Mouse (Mus musculus) T-cell, adult 2 months (primary cell): ENCODE results near the gene Frmd4b.

Experiments
- DNase-seq: peaks from one replicate; pipeline ENCODE4 v3.0.0; 2022; ENCODE audit warnings: low spot score

Gene Frmd4b

GRCm38 (mm10) chr6:97617266-97617743 lies at the start of gene Frmd4b:
Gene Frmd4b, minus strand, starts transcription at chr6:97617541.
- no peak for DNase-seq

GRCm38 (mm10) chr6:97666417-97666816 lies 49.1 kb upstream of the Frmd4b start:
- DNase-seq, result no peak

- DNase-seq, result no peak
Measured at GRCm38 (mm10) chr6:97658921-97659320, 41.6 kb upstream of the Frmd4b start.

GRCm38 (mm10) chr6:97655986-97656385 lies 38.6 kb upstream of the Frmd4b start:
- DNase-seq, result no peak

- DNase-seq, result no peak
Measured at GRCm38 (mm10) chr6:97647501-97647900, 30.2 kb upstream of the Frmd4b start.

GRCm38 (mm10) chr6:97623330-97623729 lies 6.0 kb upstream of the Frmd4b start:
- DNase-seq, result no peak

GRCm38 (mm10) chr6:97622236-97622635 lies 4.9 kb upstream of the Frmd4b start:
- DNase-seq, result no peak

- DNase-seq, result no peak
Measured at GRCm38 (mm10) chr6:97617774-97618173, 433 bp upstream of the Frmd4b start.

GRCm38 (mm10) chr6:97616658-97617265 lies 579 bp downstream of the Frmd4b start:
- DNase-seq, result no peak

- DNase-seq, result no peak
Measured at GRCm38 (mm10) chr6:97615901-97616461, 1.4 kb downstream of the Frmd4b start.

GRCm38 (mm10) chr6:97614179-97614578 lies 3.2 kb downstream of the Frmd4b start:
- DNase-seq, result no peak

- DNase-seq, result no peak
Measured at GRCm38 (mm10) chr6:97612861-97613260, 4.5 kb downstream of the Frmd4b start.

- DNase-seq, result no peak
Measured at GRCm38 (mm10) chr6:97610051-97610450, 7.3 kb downstream of the Frmd4b start.

GRCm38 (mm10) chr6:97607646-97608045 lies 9.7 kb downstream of the Frmd4b start:
- no peak for DNase-seq

GRCm38 (mm10) chr6:97595218-97595617 lies 22.1 kb downstream of the Frmd4b start:
- DNase-seq, result no peak

- no peak for DNase-seq
Measured at GRCm38 (mm10) chr6:97594589-97594988, 22.8 kb downstream of the Frmd4b start.

- no peak for DNase-seq
Measured at GRCm38 (mm10) chr6:97590230-97590629, 27.1 kb downstream of the Frmd4b start.

- DNase-seq, result no peak
Measured at GRCm38 (mm10) chr6:97589581-97589980, 27.8 kb downstream of the Frmd4b start.

GRCm38 (mm10) chr6:97589031-97589430 lies 28.3 kb downstream of the Frmd4b start:
- DNase-seq, result no peak

- no peak for DNase-seq
Measured at GRCm38 (mm10) chr6:97586606-97587005, 30.7 kb downstream of the Frmd4b start.

GRCm38 (mm10) chr6:97586024-97586423 lies 31.3 kb downstream of the Frmd4b start:
- DNase-seq, result no peak

GRCm38 (mm10) chr6:97582748-97583147 lies 34.6 kb downstream of the Frmd4b start:
- no peak for DNase-seq

- no peak for DNase-seq
Measured at GRCm38 (mm10) chr6:97581941-97582340, 35.4 kb downstream of the Frmd4b start.

- no peak for DNase-seq
Measured at GRCm38 (mm10) chr6:97580479-97581030, 36.8 kb downstream of the Frmd4b start.
